Mouse (Mus musculus): ENCODE data around the gene Ccdc70. TPM values are rescaled to one million over a fixed set of nuclear protein-coding genes. Genes with fewer than 3 reads are reported as not detected.
A peak's percentile ranks its signal among the peaks of the same experiment; 100 is the strongest.
"Not testable (repeated sequence)": the region's sequence is repeated elsewhere in the genome, so short reads cannot be mapped to it uniquely, and the experiment has no call there.

Gene Ccdc70
- total RNA-seq (2021) = not detected

DNA sequence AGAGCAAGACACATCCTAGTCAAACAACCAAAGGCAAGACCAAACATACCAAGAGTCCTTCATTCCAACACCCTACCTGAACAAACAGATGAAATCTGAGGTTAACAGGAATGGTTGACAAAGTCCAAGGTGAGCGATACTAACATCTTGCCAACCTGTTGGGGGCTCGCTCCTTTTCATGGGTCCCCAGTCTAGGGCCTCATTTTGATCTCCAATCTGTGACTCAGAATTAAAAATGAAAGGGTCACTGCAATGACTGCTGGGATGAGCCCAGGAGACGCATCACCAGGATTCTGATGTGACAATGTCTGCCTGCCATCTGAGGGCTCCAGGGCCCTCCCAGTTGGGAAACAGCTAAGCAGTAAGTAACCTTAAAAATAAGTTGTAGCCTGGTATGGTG lies at the start of gene Ccdc70:
Ccdc70 (plus strand) TSS at position 301 of the 400 bp plus-strand sequence.
- no peak for DNase-seq
- intact Hi-C loops (cut with DNase I) = no loop called here

DNA sequence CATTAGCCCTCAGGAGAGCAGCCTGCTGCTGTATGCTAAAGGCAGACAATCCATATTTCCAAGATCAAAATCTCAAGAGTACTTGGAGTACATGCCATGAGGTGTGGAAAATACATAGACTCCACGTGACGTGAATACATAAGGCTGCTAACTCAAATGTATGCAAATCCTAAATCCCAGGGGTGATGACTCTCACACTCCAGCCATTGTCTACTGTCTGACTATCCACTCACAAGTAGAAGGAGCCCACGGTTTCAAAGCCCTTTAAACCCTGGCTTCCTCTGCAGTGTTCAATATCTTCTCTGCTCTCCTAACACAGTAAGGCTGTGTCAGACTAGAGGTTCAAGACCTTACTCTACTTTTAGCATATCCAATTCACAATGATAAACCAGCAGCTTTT lies 38.8 kb upstream of the Ccdc70 start:
- intact Hi-C loops (cut with DNase I); DNase-seq: not testable (repeated sequence)

DNA sequence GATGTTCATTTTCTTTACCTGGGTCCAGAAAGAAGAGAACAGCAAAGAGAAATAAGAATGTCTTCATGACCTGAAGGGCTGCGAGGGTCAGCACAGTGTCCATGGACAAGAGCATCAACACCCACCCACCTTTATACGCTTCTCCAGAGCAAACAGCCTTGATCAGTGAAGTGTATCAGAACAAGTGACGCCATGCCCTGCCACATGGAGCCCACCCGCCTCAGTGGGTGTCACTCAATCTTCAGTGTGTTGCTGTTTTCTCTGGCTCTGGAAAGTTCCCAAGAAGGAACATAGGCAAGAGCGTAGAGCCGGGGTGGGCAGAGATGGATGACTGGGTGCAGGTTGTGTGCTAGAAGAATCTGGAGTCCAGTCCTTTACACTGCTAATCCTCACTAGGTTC lies 37.0 kb upstream of the Ccdc70 start, which contains the start of gene Defb15:
Defb15 (minus strand) TSS at position 101 of the 400 bp plus-strand sequence.
- intact Hi-C loops (cut with DNase I) = no loop called here
- no peak for DNase-seq

DNA sequence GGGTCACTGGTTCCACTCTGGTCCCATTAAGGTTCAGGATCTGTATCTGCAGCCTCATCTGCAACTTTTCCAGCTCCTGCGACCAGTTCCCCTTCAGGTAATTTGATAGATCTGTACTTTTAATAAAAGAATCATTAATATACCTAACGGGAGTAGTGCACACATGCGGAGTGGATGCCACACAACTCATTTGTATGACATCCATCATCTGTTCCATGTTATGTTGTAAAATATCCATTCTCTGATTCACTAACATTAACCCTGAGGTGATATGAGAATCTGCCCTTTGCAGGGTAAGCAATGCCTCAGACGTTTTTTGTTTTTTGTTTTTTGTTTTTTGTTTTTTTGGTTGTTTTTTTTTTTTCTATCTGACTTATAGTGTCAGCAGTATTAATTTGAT lies 31.5 kb upstream of the Ccdc70 start, which contains the start of gene Defb35:
Defb35 (plus strand) TSS at position 301 of the 400 bp plus-strand sequence.
- intact Hi-C loops (cut with DNase I); DNase-seq: not testable (repeated sequence)

DNA sequence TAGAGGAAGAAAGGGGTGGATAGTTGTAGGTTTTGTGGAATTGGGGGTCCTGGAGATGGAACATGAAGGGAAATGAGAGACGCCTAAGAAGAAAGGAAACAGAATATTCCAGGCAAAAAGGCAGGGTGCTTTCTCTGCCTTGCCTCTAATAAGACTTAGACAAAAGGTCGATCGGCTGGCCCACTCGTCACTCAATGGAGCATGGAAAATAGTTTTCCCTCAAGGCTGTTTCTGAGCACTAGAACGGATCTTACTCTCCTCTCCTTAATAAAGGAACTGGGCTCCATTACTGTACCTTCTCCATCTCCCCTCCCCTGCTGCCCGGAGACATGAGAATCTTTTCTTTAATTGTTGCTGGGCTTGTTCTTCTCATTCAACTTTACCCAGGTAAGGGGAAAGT lies 23.1 kb upstream of the Ccdc70 start, which contains the start of gene Defb13:
Defb13 (plus strand) TSS at position 301 of the 400 bp plus-strand sequence.
- intact Hi-C loops (cut with DNase I) = no loop called here
- no peak for DNase-seq

DNA sequence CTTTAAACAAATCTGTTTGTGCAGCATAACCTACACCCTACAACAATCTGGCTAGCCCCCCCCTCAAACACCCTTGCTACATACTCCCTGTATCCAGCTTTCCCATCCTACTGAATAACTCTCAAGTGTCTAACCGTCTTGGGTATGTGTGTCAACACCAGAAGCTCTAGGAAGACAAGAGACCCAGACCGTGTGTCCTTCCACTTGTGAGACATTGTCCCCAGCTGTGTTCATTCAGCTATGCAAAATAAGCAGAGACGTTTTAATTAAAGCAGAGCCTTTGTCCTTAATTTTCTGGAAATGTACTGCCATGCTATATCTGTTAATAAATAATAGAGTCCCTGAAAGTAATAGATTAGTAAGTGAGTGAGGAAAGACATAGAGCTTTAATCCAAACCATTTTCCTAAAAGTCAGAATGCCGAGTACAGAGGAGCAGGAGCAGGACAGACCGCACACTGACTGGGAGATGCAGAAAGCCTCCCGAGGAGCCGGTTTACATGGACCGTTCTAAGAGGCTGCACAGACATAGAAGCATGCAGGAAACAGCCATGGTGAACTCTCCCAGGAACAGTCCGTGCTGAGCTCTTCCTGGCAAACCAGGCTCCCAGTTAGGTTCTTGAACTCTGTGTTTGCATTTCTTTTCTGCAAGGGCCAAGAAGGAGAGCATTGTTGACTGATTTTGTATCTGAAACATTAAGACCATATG lies 22.1 kb upstream of the Ccdc70 start:
- DNase-seq = peak; percentile 14
- intact Hi-C loops (cut with DNase I) = no loop called here

DNA sequence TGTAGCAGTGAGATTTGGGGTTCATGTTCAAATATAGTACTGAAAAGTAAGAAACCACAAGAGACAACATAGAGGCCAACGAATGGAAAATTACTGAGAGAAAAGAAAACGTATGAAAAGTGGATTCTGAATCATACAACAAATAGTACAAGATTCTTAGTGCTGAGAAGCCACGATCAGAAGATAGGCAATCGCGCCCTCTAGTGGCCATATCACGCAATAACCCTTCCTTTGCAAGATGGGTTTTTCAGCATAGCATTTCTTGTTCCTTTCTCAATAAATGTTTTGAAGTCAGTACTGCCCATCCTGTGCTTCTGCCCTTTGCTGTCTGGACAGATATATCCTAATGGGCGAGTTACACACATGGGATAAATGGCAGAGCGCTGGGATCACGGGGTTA lies 14.3 kb upstream of the Ccdc70 start:
- peak; percentile 47 for DNase-seq

DNA sequence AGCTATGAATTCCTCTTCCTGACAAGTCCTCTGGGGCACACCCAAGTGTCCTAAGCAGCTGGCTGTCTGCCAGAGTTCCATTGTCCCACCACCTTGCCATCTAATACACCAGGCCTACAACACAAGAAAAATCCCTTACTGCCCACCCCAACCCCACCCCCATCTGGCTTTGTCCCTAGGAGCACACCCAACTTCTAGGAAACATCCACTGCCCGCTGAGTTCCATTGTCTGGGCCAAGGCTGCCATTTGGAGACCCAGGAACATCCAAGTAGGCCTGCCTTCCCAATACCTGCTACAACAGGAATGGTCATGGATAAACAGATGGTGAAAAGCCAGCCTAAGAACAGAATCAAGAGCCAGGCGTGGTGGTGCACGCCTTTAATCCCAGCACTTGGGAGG lies 13.2 kb upstream of the Ccdc70 start:
- DNase-seq = no peak
- intact Hi-C loops (cut with DNase I) = no loop called here

More for the DNA sequence above, 14.3 kb upstream of the Ccdc70 start:
- intact Hi-C loops (cut with DNase I) = no loop called here

DNA sequence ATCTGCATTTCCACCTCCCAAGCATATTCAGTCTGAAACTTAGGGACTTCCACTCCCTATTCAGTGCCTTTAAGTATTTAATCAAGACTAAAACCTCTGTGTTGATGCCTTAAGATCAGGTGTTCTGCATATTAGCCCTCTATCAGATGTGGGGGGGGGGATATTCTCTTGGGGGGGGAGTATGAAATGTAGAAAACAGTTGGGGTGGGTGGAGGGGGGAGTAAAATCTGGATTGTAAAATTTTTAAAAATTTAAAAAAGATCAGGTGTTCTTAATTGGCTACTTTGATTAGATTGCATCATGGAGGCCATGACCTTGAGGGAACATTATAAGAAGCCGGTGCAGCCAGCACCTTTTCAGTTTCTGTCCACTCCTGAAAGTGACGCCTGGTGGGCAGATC lies 11.2 kb upstream of the Ccdc70 start, which contains the start of gene Fam90a1a:
Fam90a1a (plus strand) TSS at position 301 of the 400 bp plus-strand sequence.
- no peak for DNase-seq
- intact Hi-C loops (cut with DNase I) = no loop called here

DNA sequence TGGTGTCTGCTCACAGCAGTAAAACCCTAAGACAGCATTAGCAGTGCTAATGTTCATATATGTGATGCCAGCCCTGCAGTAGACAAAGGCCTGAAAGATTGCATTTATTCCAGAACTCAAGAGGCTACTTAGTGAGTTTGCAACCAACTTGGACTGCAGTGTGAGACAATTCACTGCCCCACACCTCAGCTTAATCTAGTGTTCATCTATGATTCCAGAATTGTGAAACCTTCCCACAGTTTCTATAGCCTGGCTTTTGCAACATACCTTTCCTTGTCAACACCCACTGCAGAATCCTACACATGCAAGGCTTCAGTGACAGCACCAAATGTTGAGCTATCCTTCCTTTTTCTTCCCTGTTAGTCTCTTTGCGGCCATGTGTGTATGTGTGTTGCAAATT lies 2.9 kb upstream of the Ccdc70 start:
- no peak for DNase-seq
- intact Hi-C loops (cut with DNase I) = no loop called here

DNA sequence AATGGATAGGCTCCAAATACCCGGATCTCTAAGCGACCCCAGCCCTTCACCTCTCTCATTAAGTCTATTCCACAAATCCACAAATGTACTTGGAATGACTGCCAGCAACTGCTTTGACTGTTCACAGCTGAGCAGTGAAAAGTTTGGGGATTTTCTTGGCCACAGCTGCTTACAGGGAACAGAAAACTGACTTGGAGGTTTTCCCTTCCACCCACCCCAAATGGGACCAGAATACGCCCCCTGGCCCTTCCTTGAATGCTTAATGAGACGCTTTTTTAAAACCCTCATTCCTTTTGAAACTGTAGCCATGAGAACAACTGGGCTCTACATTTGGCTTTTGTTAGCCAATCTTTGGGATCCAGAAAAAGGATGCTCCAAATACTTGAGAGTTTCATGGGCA lies 8.6 kb downstream of the Ccdc70 start:
- intact Hi-C loops (cut with DNase I) = no loop called here
- peak; percentile 14 for DNase-seq

DNA sequence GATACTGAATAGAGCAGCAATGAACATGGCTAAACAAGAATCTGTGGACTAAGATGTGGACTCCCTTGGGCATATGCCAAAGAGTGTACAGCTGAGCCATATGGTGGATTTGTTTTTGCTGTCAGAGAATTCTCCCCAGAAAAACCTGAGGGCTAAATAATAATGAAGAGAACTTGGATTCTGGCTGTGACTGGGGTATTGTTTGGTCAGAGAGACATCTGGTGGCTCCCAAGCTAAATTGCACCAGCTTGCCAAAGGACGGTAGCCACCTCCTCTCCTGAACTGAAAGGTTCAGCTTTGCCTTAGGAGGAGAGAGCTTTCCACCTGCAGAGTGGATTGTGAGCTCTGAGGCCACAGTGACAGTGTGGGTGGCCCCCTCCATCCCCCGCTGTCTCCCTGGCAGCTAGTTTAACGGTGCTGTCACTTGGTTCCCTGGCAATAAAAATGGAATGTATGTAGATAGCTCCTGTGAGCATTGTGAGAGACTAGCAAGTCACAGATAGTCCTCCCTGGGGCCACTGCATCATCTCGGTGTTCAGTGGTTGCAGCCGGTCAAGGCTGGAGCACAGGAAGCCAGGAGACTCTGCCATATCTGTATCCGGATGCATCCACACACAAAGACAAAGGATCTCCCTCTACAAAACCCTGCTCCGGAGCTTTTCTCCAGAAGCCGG lies 12.2 kb downstream of the Ccdc70 start:
- intact Hi-C loops (cut with DNase I) = no loop called here
- DNase-seq = peak; percentile 43

DNA sequence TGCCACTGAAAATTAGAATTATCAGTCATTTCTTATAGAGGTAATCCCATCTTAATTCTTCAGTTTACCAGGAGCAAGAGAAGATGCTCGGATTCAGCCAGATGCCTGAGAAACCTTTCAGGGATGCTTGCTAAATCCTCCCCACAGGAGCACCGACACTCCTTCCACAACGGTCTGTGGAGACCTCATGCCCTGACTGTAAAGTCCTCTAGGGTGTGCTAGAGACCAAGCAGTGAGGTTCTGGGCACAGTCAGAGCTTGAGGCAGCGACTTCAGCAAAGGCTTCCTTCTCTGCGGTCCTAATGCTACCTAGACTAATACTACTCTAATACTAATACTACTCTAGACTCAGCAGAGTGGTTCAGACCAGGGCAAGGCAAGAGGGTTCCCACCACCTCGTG lies 22.6 kb downstream of the Ccdc70 start:
- intact Hi-C loops (cut with DNase I) = no loop called here
- DNase-seq = peak; percentile 36

DNA sequence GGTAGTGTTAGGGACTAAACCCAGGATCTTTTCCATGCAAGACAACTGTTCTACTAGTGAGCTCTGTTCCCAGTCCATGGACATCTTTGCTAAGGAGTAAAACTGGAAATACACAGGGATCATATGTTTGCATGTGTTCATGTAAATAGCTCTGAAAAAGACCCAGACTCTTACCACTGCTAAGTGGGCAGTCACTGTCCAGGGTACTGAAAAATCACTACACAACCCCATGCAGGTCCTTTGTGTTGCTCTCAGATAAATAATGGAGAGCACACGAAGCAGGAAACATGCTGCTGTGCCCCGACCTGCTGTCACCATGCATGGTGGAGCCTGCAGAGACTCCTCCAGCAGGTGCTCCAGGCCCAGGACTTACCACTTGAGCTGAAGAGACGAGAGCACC lies 25.6 kb downstream of the Ccdc70 start:
- intact Hi-C loops (cut with DNase I) = no loop called here
- DNase-seq = no peak

DNA sequence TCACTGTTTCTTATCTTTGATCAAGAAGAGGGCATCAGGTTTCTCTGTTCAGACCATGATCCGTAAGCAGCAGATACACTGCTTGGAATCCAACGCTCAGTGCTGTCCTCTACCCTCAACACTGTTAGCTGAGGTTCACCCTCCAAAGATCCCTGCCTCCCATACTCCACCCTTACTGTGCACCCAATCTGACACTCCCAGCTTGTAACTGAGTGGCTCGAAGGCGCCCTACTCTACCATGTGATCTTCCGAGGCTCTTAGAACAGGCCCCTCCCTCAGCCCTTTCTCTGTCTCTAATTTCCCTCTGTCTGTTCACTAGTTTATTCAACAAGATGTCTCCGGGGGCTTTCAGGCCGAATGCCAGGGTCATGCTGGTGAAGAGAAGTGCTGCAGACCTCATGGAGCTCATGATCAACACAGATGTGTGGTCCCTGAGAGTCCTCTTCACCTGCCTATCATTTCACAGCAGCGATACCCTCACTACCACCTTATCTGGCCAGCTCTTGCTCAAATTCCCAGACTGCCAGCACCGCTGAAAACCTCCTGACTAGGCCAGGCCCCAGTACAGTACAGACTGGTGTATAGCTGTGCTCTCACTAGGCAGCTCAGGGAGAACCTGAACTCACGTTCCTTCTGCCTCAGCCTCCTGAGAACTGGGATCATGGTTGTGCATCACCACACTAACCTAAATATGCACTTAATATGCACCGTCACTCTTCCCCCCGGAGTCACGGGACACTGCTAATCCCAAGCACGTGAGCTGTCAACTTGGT lies 35.4 kb downstream of the Ccdc70 start:
- DNase-seq = no peak
- intact Hi-C loops (cut with DNase I) = loop anchor here (10.0 kb wide), 1 partner anchor 50 kb away; no protein-coding TSS in a partner anchor

DNA sequence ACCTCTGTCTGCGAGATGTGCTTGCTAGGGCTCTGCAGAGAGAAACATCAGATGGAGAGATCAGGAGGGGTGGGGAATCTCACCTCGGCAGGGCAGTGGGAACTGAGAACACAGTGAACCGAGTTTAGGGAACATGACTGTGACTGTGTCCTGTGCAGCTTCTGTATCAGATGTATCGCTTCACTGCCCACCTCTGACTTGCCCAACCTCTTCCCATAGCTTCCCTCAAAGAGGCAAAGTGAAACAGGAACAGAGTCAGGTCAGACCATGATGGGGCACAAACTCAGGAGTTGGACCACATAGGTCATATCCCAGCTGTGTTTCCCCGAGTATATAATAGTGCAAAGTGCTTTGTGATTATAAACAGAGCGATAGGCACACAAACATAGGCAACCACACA lies 36.8 kb downstream of the Ccdc70 start:
- no peak for DNase-seq
- intact Hi-C loops (cut with DNase I) = loop anchor here (10.0 kb wide), 1 partner anchor 48 kb away; no protein-coding TSS in a partner anchor

DNA sequence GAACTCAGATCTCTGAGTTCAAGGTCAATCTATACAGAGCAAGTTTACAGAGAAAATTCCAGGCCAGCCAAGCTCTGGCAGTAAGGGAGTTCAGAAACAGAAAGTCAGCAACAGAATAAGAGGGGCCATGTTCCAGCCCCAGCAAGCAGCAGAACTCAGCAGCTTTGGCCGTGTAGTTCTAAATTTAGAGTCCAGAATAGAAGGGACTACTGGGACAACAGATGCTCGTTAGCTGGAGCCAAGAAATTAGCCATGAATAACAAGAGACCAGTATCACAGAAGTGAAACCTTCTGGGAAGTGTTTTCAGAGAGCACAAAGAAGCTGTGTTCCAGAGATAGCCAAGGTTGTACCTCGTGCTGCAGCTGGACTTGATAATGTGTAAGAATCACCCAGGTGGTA lies 39.8 kb downstream of the Ccdc70 start:
- intact Hi-C loops (cut with DNase I) = loop anchor here (10.0 kb wide), 1 partner anchor 45 kb away; no protein-coding TSS in a partner anchor

DNA sequence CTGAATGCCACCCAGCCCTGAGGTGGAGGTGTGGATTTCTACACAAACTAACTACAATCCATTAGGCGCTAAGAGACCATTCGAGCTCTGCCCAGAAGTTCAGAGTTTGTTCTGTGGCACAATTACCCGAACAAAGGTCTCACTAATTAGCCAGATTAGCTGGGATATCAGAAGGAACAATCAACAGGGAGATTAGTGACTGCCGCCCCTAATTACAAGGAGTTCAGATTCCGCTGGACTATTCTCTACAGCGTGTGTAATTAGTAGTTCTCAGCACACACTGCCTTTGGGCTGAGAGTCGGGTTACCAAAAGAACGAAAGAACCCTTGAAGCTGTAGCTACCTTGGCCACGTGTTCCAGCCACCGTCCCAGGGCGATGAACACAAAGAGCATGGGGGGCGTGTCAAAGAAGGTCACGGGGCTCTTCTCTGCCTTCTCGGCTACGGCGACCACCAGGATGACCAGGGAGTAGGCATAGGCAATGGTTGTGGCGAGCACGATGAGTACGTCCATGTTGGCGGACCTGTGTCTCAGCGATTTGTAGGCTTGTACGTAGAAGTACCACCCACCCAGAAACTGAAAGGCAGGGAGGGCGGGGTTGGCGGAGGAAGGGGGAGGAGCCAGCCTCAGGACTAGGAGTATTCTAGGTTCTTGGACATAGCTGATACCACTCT lies 43.6 kb downstream of the Ccdc70 start:
- DNase-seq = no peak
- intact Hi-C loops (cut with DNase I) = loop anchor here (10.0 kb wide), 1 partner anchor 152 kb away; the partner anchor contains the start of gene Nek3

More for the DNA sequence above, 39.8 kb downstream of the Ccdc70 start:
- DNase-seq = no peak

DNA sequence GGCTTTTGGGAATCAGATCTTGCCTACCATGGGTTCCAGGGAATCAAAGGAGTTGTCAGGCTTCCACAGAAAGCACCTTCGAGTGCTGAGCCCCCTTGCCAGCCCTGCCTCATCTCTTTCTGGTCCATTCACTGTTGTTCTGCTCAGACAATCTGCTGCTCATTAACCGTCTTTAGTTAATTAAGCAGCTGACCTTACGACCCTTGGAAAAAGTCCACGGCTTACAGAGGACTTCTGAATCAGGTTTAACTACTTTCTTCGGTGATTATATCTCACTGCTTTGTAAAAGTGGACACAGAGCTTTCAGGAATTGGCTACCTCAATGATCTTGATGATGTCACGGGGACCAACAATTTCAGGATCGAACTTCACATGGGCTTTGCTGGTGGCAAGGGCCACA lies 48.2 kb downstream of the Ccdc70 start:
- DNase-seq = no peak
- intact Hi-C loops (cut with DNase I) = loop anchor here (10.0 kb wide), 1 partner anchor 147 kb away; the partner anchor contains the start of gene Nek3

DNA sequence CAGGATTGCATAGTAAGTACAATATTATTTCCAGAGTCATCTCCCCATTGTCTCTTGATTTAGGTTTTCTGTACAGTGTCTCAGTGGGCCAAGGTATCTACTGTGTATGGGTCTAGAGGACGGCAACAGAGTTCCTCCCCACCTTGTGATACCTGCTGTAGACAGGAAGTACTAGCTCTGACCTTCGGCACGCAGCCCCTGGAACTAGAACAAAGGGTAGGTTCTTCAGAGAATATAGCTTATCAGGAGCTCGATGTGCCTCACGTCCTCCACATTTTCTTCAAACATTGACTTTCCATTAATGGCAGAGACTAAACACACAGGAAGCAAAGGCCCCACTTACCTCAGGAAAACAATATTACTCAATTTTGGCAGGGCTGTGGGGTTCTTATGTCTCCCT lies 49.9 kb downstream of the Ccdc70 start:
- intact Hi-C loops (cut with DNase I) = loop anchor here (10.0 kb wide), 1 partner anchor 145 kb away; the partner anchor contains the start of gene Nek3
- no peak for DNase-seq

Measured in left cerebral cortex, postnatal 4 days (tissue).